Mouse (Mus musculus) ES-Bruce4 (cell line): ENCODE data around the gene Lrrc56. TPM values are rescaled to one million over a fixed set of nuclear protein-coding genes. Genes with fewer than 3 reads are reported as not detected.

Source experiments
- H3K27ac ChIP-seq: 2 replicates; pipeline ENCODE4 v1.5.1; 2012; ENCODE audit warnings: low read length, inconsistent platforms; ENCODE audit not compliant: insufficient read depth
- H3K27me3 ChIP-seq: 2 replicates; pipeline ENCODE4 v1.6.1; 2012; ENCODE audit warnings: mild to moderate bottlenecking, low read length, inconsistent platforms; ENCODE audit not compliant: control insufficient read depth, poor library complexity, insufficient read depth, severe bottlenecking
- H3K36me3 ChIP-seq: 2 replicates; pipeline ENCODE4 v1.6.1; 2012; ENCODE audit warnings: inconsistent platforms, mild to moderate bottlenecking, low read length, moderate library complexity; ENCODE audit not compliant: control insufficient read depth, poor library complexity, insufficient read depth, severe bottlenecking
- H3K4me1 ChIP-seq: one replicate; pipeline ENCODE4 v1.8.1; 2011; ENCODE audit warnings: low read length; ENCODE audit not compliant: control insufficient read depth, insufficient read depth
- H3K4me3 ChIP-seq: 2 replicates; pipeline ENCODE4 v1.5.1; 2011; ENCODE audit warnings: low read depth, mild to moderate bottlenecking, low read length
- H3K9ac ChIP-seq: 2 replicates; pipeline ENCODE4 v1.6.1; 2012; ENCODE audit warnings: low read depth, mild to moderate bottlenecking, inconsistent platforms; ENCODE audit not compliant: poor library complexity, severe bottlenecking
- H3K9me3 ChIP-seq: replicated peaks from 2 replicates; pipeline ENCODE4 v1.6.1; 2012; ENCODE audit warnings: mild to moderate bottlenecking, low read length, inconsistent platforms; ENCODE audit not compliant: control insufficient read depth, poor library complexity, insufficient read depth, severe bottlenecking
- CTCF ChIP-seq: IDR thresholded peaks from one replicate; pipeline ENCODE4 v1.8.1; 2011; ENCODE audit warnings: low read depth, low read length
- EP300 ChIP-seq: IDR thresholded peaks from 2 replicates; pipeline ENCODE4 v1.6.1; 2011; ENCODE audit warnings: low read depth, low read length; ENCODE audit not compliant: insufficient read depth
- POLR2A ChIP-seq: IDR thresholded peaks from one replicate; pipeline ENCODE4 v1.8.1; 2011; ENCODE audit warnings: low read length; ENCODE audit not compliant: insufficient read depth
- polyA plus RNA-seq: library from polyadenylated mRNA; stranded (reverse); fragments of >200 nt; gene quantifications from 2 replicates; pipeline ENCODE4 v1.2.4, GENCODE M21; 2011; ENCODE audit warnings: low read depth; ENCODE audit not compliant: missing spikeins, insufficient read depth, insufficient read length

Gene Lrrc56
- polyA plus RNA-seq, 1 experiment: 3.4 TPM

DNA sequence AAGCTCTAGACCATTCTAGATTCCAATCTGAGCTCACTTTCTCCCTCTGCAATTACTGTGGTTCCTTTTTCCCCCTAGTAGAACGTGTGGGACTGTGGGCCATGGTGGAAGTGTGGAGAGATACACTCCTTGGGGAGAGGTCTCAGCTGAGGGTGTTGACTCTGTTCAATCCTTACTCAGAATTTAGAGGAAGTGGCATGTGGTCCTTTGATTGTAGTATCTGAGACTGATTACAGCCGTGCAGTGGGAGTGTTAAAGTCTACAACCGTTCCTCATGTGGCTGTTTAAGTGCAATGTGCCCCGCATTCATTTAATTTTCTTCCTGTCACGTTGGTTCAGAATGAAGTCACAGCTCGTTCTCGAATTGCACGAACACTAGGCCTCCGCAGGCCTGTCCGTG lies 62.2 kb downstream of the Lrrc56 start:
- no peaks in the 10 kb centered on the region for H3K4me1 ChIP-seq
- H3K27ac ChIP-seq: no peak overlapping the region
- no peak overlapping the region for H3K9ac ChIP-seq
- TF ChIP-seq EP300 (no peak), CTCF (no peak), POLR2A (no peak)
- no peaks in the 10 kb centered on the region for H3K27me3 ChIP-seq
- H3K9me3 ChIP-seq: no peaks in the 10 kb centered on the region
- H3K36me3 ChIP-seq: peaks cover 83% of the 10 kb centered on the region
- no peak overlapping the region for H3K4me3 ChIP-seq

Other genes with a start within 250 kb of the Lrrc56 start
- 1.8 and 3.9 TPM in 2 replicates for gene Ifitm5, start 243.9 kb upstream of the Lrrc56 start, polyA plus RNA-seq
- 3.1 TPM in 1 of 2 replicates, not detected in the other for gene Gm45717, start 238.2 kb upstream of the Lrrc56 start, polyA plus RNA-seq
- 720 and 786 TPM in 2 replicates for gene Ifitm2, start 238.2 kb upstream of the Lrrc56 start, polyA plus RNA-seq
- 501 and 504 TPM in 2 replicates for gene Ifitm1, start 226.9 kb upstream of the Lrrc56 start, polyA plus RNA-seq
- gene Ifitm3, start 183.4 kb upstream of the Lrrc56 start, polyA plus RNA-seq: 410 and 433 TPM in 2 replicates
- not detected in 2 replicates for gene Ifitm6, start 176.2 kb upstream of the Lrrc56 start, polyA plus RNA-seq
- gene Gm17387, start 165.0 kb upstream of the Lrrc56 start, polyA plus RNA-seq: not detected in 2 replicates
- 18.3 and 22.2 TPM in 2 replicates for gene B4galnt4, start 133.1 kb upstream of the Lrrc56 start, polyA plus RNA-seq
- 19.6 and 22.0 TPM in 2 replicates for gene Pkp3, start 115.9 kb upstream of the Lrrc56 start, polyA plus RNA-seq
- 15.4 and 23.2 TPM in 2 replicates for gene Sigirr, start 93.6 kb upstream of the Lrrc56 start, polyA plus RNA-seq
- 19.1 and 22.1 TPM in 2 replicates for gene Ano9, start 76.4 kb upstream of the Lrrc56 start, polyA plus RNA-seq
- gene Ptdss2, start 71.8 kb upstream of the Lrrc56 start, polyA plus RNA-seq: 42.5 and 55.3 TPM in 2 replicates
- 44.8 and 48.5 TPM in 2 replicates for gene Rnh1, start 21.3 kb upstream of the Lrrc56 start, polyA plus RNA-seq
- gene Hras, start 152 bp upstream of the Lrrc56 start, polyA plus RNA-seq: 50.5 and 51.8 TPM in 2 replicates
- gene Lmntd2, start 19.9 kb downstream of the Lrrc56 start, polyA plus RNA-seq: 5.9 and 6.6 TPM in 2 replicates
- 29.6 and 36.3 TPM in 2 replicates for gene Rassf7, start 21.7 kb downstream of the Lrrc56 start, polyA plus RNA-seq
- 99.5 and 99.9 TPM in 2 replicates for gene Phrf1, start 34.6 kb downstream of the Lrrc56 start, polyA plus RNA-seq
- 0.57 TPM in 1 of 2 replicates, not detected in the other for gene Irf7, start 72.3 kb downstream of the Lrrc56 start, polyA plus RNA-seq
- gene Cdhr5, start 82.6 kb downstream of the Lrrc56 start, polyA plus RNA-seq: not detected in 2 replicates
- gene Sct, start 85.0 kb downstream of the Lrrc56 start, polyA plus RNA-seq: 7.4 and 8.5 TPM in 2 replicates
- gene Drd4, start 97.8 kb downstream of the Lrrc56 start, polyA plus RNA-seq: 0.21 and 0.65 TPM in 2 replicates
- 79.2 and 79.4 TPM in 2 replicates for gene Deaf1, start 133.5 kb downstream of the Lrrc56 start, polyA plus RNA-seq
- 7.0 and 8.2 TPM in 2 replicates for gene Tmem80, start 133.6 kb downstream of the Lrrc56 start, polyA plus RNA-seq
- gene Eps8l2, start 144.7 kb downstream of the Lrrc56 start, polyA plus RNA-seq: 39.8 and 46.0 TPM in 2 replicates
- gene Taldo1, start 198.0 kb downstream of the Lrrc56 start, polyA plus RNA-seq: 210 and 226 TPM in 2 replicates
- gene Gatd1, start 220.0 kb downstream of the Lrrc56 start, polyA plus RNA-seq: 36.7 and 45.4 TPM in 2 replicates
- gene Cend1, start 235.3 kb downstream of the Lrrc56 start, polyA plus RNA-seq: 1.3 and 2.2 TPM in 2 replicates
- gene Slc25a22, start 243.7 kb downstream of the Lrrc56 start, polyA plus RNA-seq: 16.3 and 19.9 TPM in 2 replicates
- gene Pidd1, start 249.9 kb downstream of the Lrrc56 start, polyA plus RNA-seq: 22.1 and 27.6 TPM in 2 replicates